8 mouse cellular contexts compared by ENCODE assay signal in genomic region chr16:19002610-19003389, GRCm38 (mm10).
DNase-seq lines count a peak whose midpoint lies in the region; ATAC-seq and TF ChIP-seq lines count a peak whose summit lies in the region.
"Not testable (repeated sequence)": the region's sequence is repeated elsewhere in the genome, so short reads cannot be mapped to it uniquely, and the experiment has no call there.

No protein-coding gene starts in this region.

- DNase-seq in CD4-positive helper T cell, adult 2 months (ENCODE audit: low read depth, low spot score), result peak; percentile 11
- peak; percentile 77 for DNase-seq in ZHBTc4 (ENCODE audit: low read depth, low spot score)
- peak; percentile 19 for DNase-seq in embryo, embryonic 9.5 days (ENCODE audit: extremely low spot score)
- peak; percentile 25 for DNase-seq in hindbrain, embryonic 14.5 days (ENCODE audit: low spot score)
- not testable (repeated sequence) for DNase-seq in layer of hippocampus, adult 2 months (ENCODE audit: low spot score in 2 of 2)
- DNase-seq in lung, postnatal 14 days, result peak; percentile 4
- DNase-seq in neural tube, embryonic 10.5 days (ENCODE audit: extremely low spot score, low spot score), result peak; percentile 15

- not testable (repeated sequence) for H3K27ac ChIP-seq in hindbrain, embryonic 14.5 days; layer of hippocampus, adult 2 months; testis, adult 2 months (ENCODE audit: control insufficient read depth, insufficient read depth, low read depth, low read length)

- H3K27me3 ChIP-seq in hindbrain, embryonic 14.5 days (ENCODE audit: control insufficient read depth, insufficient read depth, low read length); testis, adult 2 months (ENCODE audit: control insufficient read depth, insufficient read depth, low read length): not testable (repeated sequence)

- not testable (repeated sequence) for H3K36me3 ChIP-seq in hindbrain, embryonic 14.5 days (replicated peaks; ENCODE audit: control insufficient read depth, insufficient read depth); testis, adult 2 months (ENCODE audit: control insufficient read depth, insufficient read depth, low read length)

- TF ChIP-seq POLR2A in testis, adult 2 months (IDR thresholded peaks at IDR 0.05; ENCODE audit: control insufficient read depth, low read depth, low read length), result not testable (repeated sequence)

- H3K9me3 ChIP-seq in hindbrain, embryonic 14.5 days (ENCODE audit: control insufficient read depth, low read length), result not testable (repeated sequence)

- not testable (repeated sequence) for H3K4me1 ChIP-seq in hindbrain, embryonic 14.5 days (replicated peaks; ENCODE audit: control insufficient read depth, insufficient read depth, low read length); testis, adult 2 months (ENCODE audit: control insufficient read depth, insufficient read depth, low read length)

- 46% methylated on average over 2 of the region's 2 CpGs for WGBS in hindbrain, embryonic 14.5 days

- not testable (repeated sequence) for H3K4me3 ChIP-seq in hindbrain, embryonic 14.5 days (replicated peaks; ENCODE audit: low read length); layer of hippocampus, adult 2 months; testis, adult 2 months (ENCODE audit: control insufficient read depth, low read depth, low read length)

- not testable (repeated sequence) for H3K9ac ChIP-seq in hindbrain, embryonic 14.5 days

- TF ChIP-seq CTCF in layer of hippocampus, adult 2 months (conservative IDR thresholded peaks at IDR 0.05), result peak; percentile 52
- TF ChIP-seq CTCF in testis, adult 2 months (IDR thresholded peaks at IDR 0.05; ENCODE audit: control insufficient read depth, insufficient read depth, insufficient replicate concordance, low read depth, low read length), result peak; percentile 41; the same call in 1 of the 2 replicates

- not testable (repeated sequence) for H3K4me2 ChIP-seq in hindbrain, embryonic 14.5 days (replicated peaks)

- not testable (repeated sequence) for ATAC-seq in hindbrain, embryonic 14.5 days (ENCODE audit: low FRiP score)
